Mouse (Mus musculus) left cerebral cortex, adult 8-10 months (tissue): ENCODE results near the gene Mindy3. TPM values are rescaled to one million over a fixed set of nuclear protein-coding genes. Genes with fewer than 3 reads are reported as not detected.
"Not testable (repeated sequence)": the region's sequence is repeated elsewhere in the genome, so short reads cannot be mapped to it uniquely, and the experiment has no call there.

Experiments
- DNase-seq, 2 experiments: peaks; one replicate each; pipeline ENCODE4 v3.0.0; 2022; ENCODE audit warnings: low spot score in 2 of 2
- total RNA-seq, 4 experiments: library from RNA; stranded (reverse); gene quantifications; 2 replicates each; pipeline ENCODE4 v1.2.4; 2022

The Mindy3 gene
- total RNA-seq, result 10 to 100 TPM; 49.8 to 64.0 (median 53.7) TPM

DNA sequence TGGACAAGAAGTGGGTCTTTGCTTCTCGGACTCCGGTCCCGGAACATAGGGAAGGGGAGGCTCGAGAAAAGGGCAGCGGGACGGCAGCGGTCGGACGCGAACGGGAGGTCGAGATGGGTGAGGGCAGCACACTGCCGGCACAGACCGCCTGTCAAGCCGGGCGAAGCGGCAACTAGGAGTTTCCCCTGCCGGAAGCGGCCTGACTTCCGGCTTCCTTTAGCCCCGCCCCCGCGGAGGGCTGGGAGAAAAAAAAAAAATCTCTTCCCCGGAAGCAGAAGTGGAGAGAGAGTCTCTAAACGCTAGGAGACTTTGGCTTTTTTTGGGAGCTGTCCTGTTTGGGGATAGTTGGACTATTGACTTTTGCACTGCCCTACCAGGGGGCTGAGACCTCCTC lies at the start of gene Mindy3:
TSS of gene Mindy3 (minus strand) at position 209 of the 394 bp plus-strand sequence.
- DNase-seq, result peak; percentile 75 to 82

DNA sequence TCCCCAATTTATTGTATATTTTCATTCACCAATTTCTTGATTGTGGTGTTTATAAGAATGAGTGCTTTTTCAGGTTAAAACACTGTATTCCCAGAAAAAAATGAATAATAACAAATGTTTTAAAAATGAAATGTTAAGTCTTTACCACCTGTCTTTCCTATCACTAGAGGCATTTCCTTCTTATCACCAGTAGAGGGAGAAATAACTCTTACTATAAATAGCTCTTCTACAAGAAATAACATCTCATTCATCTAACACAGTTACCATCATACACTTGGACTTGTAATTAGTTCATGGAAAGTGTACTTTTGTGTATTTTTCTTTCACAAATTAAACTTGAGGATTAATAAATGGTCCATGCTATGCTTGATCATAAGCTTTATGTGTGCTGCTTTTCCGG lies 40.5 kb upstream of the Mindy3 start:
- DNase-seq, result no peak

DNA sequence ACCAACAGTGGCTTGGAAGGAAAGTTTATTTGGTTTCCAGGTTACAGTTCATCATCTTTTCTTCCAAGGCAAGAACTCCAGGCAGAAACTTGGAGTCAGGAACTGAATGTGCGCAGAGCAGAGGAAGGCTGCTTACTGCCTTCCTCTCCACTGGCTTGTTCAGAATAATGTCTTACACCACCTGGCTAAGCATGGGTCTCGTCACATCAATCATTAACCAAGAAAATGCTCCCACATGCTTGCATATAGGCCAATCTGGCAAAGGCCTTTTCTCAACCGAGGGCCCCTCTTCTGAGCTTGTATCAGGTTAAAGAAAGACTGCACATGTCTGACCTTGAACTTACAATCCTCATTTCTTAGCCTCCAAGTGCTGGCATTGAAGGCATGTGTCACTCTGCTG lies 30.8 kb upstream of the Mindy3 start:
- no peak for DNase-seq

DNA sequence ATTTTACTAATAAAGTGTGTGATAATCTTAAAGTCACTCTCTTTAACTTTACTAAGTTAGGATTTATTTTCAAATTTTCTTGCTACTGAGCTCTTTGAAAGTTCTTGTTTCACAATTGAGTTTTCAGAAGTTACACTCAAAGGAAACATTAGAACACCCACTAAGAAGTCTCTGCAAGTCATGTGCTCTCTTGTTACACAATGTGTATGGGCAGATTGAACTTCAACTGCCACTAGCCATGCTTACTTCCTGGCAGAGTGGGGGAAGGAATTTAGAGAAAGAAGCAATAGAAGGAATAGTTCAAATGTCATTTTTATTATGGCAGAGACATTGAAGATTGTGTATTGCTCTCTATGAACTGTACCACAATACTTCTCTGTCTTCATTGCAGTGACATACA lies 20.9 kb upstream of the Mindy3 start:
- no peak for DNase-seq

DNA sequence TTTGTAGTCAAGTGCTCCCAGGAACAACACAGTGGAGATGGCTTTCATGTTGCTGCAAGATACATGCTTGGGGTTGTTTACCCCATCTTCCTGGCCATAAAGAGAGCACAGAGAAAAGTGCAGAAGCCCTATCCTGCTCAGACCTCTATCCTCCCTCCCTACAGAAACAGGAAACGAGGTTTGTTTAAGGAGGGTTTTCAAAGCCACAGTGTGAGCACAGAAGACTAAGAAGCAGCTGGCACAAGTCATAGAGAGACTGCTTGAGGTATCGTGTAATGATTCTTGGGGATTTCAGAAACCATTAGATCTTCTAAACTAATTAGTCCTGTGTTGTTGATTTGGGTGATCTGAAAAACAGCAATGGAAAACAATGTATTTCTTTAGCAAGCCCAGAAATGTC lies 20.3 kb upstream of the Mindy3 start:
- DNase-seq, result no peak

DNA sequence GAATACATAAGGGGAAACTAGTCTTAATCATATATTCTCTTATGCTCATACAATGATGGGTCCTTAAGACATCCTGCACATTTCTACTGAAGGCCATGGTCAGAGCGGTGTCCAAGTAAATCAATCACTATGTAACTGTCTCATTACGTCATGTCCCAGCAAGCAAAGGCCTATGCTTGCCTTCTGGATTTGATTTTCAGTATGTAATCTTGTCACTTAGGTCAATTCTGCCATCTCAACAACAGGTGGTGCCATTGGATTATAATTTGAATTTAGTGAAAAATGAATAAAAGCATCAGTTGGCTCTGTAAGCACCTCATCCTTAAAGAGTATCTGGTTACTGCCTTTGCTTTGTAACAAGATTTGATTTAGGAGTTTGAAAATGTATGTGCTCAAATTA lies 18.9 kb upstream of the Mindy3 start:
- DNase-seq, result no peak

DNA sequence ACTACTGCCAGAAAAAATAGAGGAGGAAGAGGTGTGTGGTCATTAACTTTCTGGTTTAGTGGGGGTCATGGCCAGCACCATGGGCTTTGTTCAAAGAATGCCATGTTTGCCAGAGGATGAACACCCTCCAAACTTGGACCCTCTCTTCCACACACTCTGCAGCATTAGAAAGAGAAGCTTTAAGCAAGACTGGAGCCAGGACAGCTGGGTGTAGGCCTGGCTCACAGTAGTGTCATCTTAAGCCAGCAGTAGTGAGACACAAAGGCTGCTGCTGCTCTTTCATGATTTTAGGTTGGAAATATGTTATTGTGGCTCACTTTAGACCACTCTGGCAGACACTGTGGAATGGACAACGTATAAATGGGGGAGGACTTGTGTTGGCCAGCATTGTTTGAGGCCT lies 12.8 kb upstream of the Mindy3 start:
- DNase-seq, result no peak

DNA sequence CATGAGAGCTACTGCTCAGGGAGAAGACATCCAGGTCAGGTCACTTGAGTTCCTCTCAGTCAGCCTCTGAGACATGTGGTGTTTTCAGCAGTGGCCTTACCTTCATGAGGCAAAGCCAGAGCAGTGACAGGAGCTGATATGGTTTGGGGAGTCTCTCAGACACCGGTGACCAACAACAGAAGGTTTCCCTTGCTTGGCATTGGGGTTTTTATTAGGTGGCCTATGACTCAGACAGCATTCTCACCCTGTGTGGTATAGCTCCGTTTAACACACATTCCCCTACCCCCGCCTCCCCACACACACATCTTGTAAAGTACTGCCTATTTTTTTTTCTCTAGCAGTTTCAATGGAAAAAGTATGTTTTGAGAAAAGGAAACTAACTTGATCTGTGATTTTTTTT lies 5.1 kb upstream of the Mindy3 start:
- DNase-seq, result no peak

DNA sequence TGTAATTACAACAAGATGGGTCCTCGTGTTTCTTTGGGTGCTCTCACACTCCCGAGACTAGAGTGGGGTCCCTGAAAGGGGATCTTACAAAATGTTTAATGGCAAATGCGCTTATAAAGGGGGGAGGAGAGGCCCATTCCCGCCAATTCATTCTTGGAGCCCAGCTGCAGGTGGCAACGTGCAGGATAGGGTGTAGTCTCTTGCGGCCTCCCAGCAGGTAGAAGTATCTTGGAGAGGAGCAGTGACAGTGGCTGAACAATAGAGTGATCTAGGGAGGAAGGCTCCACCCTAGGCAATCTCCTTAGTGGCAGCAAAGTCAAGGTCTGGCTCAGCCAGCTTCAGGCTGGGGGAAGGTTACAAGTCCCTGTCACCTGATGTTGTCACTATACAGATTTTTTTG lies 4.2 kb upstream of the Mindy3 start:
- DNase-seq, result not testable (repeated sequence)

DNA sequence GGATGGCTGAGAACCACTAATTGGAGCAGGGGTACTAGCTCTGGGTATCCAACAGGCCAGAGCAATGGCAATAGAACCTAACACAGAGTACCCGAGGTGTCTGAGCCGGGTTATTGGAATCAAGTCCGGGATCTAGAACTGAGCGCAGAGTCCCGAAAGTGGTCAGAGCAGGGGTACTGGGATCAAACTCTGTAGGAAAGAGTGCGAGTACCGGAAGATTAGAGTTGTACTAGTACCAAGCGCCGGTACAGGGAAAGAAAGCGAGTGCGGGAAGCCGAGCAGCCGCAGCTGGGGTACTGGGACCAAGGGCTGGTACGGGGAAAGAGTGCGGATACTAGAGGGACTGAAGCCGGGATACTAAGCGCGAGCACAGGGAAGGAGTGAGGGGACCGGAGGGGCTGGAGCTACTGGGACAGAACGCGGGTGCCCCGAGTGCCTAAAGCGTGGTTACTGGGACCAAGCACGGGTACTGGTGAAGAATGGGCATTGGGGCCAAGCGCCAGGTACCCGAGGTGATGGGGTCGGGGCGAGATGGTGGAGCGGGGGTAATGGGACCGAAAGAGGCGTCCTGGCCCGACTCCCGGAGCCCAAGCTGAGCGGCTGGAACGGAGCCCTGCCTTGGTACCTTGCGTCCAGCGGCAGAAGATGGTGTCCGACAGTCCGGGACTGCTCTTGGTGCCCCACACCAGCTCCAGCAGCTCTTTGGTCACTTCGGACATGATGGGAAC lies 572 bp downstream of the Mindy3 start:
- DNase-seq, result no peak

DNA sequence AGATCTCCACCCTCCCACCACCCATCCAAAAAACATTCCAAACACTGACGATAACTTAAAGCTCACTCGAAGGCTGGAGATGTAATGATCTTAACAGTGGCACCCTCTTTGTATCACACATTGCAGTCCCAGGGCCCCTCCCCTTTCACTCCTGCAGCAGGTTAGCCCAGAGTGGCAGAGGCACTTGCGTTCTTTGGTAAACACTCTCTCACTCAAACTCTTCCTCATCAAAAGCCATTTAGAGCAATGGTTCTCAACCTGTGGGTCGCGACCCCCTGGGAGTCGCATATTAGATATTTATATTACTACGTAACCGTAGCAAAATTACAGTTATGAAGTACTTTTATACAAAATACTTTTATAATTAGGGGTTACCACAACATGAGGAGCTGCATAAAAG lies 1.1 kb downstream of the Mindy3 start:
- no peak for DNase-seq

DNA sequence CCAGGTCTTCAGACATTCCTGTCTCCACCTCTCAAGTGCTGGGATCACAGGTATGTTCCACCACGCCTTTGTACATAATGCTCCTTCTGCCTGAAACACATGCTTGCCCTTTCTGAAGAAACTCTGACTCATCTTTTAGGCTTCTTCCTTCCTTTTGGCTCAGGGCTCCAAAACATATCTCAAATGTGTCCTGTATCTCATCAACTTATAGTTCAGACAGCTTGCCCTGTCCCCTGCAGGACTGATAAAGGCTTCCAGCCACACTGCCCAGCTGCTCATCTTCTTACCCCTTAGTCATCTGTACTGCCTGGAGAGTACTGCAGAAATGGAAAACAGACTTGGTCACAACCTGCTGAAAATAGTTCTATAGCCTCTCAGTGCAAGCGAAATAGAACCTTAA lies 7.0 kb downstream of the Mindy3 start:
- no peak for DNase-seq

DNA sequence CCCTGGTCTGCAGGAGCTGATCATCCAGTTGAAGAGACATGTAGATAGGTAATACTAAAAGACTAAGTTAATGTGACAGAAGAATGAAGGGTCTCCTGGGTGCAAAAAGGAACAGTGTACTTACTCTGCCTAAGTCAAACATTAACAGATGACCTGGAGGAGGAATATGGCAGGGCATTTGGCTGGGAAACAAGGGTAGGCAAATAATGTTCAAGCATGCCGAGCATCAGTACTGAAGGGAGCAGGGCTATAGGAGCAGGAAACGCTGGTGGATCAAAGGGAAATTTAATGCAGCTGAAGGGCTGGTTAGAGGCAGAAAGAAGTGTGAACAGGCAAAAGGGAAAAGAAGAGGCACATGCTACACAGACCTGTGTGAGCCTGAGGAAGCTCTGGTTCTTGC lies 8.1 kb downstream of the Mindy3 start:
- DNase-seq, result no peak

DNA sequence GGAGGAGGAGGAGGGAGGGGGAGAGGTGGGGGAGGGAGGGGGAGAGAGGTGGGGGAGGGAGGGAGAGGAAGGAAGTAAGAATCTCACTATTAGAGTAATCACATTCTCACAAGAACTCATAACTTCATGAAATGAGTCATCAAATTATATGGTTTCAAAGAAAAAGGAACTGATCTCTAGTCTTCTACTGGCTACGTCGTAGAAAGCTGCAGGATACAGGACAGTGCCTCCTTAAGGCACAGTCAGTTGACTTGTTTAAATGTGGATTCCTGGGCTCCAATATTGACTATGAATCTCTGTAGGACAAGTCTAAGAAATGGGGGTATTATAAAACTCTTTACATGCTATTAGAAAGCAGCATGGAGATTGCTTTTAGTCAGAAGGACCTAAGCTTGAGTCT lies 12.5 kb downstream of the Mindy3 start:
- no peak for DNase-seq

DNA sequence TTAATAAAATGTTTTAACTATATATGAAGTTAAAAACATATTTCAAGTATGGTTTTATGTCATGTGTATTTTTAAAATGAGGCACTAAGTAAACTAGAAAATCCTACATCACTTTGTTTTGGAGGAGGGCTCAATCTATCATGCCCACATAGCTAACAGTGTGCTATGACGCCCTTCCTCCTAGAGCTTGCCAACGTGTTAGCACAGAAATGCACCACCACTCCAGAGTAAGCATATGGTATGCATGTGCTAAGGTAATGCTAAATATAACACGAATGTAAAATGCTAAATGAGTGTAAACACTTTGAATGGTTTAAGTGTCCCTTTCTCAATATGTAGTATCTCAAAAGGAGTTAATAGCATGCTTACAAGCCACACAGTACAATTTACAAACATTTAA lies 16.8 kb downstream of the Mindy3 start:
- DNase-seq, result no peak

DNA sequence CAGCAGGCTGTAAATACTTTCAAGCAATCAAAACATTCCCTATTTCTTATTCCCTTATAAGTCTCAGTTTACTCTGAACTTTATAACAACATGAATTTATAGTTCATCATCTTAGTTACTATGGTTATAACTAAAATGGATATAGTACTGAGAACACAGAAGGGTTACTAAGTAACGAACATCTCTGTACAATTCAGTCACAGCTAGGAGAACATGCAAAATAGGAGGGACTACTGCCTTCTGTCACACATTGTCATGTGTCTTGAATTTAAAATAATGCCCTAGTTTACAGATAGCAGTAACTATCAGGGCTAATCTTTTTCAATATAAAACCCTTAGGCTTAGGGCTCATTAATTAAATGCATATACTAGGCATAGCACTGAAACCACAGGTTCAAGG lies 18.1 kb downstream of the Mindy3 start:
- no peak for DNase-seq

DNA sequence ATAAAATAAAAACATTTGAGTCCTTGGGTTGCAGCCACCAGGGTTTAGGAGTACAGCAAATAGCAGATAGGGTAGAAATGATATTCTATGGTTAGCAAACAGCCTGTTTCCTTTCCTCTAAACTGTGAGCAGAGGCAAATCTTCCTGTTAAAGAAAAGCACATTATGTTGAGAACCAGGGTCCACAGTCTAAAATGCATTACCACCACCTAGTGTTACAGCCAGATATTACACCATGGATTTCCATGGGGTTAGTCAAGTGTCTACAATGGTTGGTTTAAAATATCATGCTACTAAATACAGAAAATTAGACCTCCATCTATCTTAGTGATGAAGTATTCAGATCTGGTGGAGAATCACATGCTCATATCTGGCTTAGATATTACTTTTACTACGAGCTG lies 30.2 kb downstream of the Mindy3 start:
- DNase-seq, result no peak

DNA sequence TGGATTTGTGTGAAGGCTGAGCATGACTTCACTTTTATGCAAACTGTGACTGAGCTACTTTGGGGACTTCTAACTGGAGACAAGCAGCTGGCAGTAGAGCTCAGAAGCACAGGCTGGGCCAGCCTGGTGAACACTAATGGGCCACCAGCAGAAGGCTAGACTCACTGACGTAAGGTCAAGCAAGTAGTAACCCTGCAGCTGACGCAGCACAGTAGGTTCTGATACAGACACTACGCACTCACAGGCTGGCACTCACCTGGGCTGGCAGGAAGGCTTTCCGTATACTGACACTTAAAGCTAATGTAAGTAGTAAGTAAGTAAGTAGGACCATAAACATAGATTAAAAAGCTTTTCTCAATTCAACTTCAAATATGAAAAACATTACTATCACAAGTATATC lies 30.7 kb downstream of the Mindy3 start:
- no peak for DNase-seq

DNA sequence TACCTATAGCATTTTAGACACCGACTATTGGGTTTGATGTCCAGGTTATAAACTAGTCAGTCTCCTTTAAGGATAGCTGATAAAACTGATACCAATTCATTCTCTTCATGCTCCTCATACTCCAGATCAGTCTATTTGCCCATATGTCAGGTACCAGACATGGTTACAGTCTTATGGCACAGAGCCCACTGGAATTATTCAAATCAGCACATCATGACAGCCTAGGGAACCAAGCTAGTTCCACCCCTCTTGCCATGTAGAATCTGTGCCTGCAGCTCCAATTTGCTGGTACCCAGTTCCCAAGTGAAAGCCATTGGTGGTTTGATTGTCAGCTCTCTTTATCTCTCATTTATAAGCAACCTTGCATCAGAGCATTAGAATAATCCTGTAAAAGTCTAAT lies 34.9 kb downstream of the Mindy3 start:
- no peak for DNase-seq

DNA sequence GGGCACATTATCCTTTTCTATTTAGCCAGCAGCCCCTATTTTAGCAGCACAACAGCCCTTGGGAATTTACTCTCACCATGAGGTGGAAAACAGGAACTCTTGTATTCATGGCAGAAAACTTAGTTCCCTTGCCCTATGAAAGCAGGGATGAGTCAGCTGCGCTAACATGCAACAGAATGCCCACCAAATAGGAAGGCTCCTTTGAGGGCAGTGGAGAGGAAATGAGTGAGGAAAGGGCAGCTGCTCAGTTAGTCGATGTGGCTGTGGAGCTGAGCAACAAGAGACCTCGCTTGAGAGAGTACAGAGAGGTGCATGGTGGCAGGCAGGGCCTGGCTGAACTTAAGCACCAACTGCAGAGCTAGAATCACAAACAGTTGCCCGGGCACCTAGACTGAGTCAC lies 36.6 kb downstream of the Mindy3 start:
- DNase-seq, result no peak

DNA sequence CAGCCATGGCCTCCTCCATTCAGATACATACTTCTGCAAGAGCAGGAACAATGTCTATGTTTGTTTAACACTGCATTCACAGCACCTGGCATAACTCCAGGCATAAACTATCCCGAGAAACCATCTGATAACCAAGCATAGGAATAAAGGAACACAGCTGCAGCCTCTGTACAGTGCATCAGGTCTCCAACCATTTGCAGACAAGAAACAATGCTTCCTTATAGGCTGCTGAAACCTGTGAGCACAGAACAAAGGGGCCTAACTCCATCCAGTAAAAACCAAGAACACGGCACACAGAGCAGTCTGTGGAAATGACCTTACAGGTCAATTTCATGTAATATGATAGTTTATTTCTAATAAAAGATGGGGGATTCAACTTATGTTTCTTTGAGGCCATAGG lies 39.0 kb downstream of the Mindy3 start:
- DNase-seq, result no peak

DNA sequence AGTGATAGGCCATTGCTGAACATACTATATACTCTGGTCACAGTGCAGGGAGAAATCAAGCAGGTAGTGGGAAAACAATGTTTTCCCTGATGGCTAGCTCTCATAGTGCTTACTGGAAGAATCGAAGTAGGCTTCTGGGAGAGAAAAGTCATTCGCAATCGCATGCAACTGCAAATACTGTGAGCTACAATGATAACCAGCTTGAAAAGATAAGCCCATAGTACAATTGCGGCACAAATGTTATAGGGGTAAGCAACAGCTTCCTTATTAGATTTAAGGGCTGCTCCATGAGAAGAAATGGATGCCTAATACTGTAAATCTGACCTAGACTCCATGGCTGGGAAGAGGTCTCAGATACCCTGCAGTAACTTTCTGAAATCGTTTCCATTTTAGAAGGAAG lies 40.7 kb downstream of the Mindy3 start:
- DNase-seq, result no peak

DNA sequence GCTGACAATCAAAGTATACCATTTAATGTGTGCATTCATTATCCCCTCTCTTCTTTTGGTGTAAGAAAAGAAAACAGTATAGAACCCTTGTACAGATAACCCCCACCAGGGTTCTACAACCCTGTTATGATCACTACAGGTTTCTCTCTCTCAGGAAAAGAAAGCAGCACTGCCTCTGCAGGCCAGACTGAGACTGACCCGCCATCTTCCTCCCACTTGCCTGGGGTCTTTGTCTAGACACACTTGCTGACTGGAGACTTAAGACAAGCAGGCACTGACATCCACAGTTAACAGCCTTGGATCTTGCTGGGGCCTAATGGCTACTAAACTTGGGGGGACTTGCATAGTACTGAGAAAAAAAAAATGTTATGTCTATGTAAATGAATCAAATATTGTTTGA lies 42.2 kb downstream of the Mindy3 start:
- no peak for DNase-seq

DNA sequence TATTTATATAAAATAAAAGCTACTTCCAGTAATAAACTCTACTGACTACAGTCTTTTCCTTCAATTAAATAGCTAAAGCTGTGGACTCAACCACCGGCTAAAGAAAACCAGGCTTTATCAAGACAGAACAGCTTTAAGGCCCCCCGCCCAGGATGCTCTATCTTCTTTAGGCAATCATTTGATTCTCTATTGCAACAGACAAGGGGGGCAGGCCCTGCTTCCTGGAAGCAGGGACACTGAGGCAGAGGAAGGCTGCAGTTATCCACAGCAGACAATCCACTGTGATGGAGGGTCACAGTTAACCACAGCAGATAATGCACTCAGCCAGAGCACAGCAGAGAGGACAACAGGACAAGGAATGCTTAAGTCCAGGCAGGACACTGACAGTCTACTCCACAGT lies 46.4 kb downstream of the Mindy3 start:
- no peak for DNase-seq
